Mouse (Mus musculus) heart, adult 2 months (tissue): Measurements from ENCODE around the gene Scfd2. TPM values are rescaled to one million over a fixed set of nuclear protein-coding genes. Genes with fewer than 3 reads are reported as not detected.

ENCODE experiments used
- DNase-seq, 2 experiments: peaks; one replicate each; pipeline ENCODE4 v3.0.0; 2021
- H3K27ac ChIP-seq: fragments of 200-600 bp; 2 replicates; pipeline ENCODE4 v1.8.1; 2022
- H3K27me3 ChIP-seq: fragments of 200-500 bp; 2 replicates; pipeline ENCODE4 v1.6.1; 2012; ENCODE audit warnings: mild to moderate bottlenecking, low read length, inconsistent platforms, mixed read lengths; ENCODE audit not compliant: control insufficient read depth, insufficient read depth
- H3K36me3 ChIP-seq: fragments of 200-500 bp; 2 replicates; pipeline ENCODE4 v1.6.1; 2012; ENCODE audit warnings: low read length, inconsistent platforms; ENCODE audit not compliant: control insufficient read depth, insufficient read depth
- H3K4me1 ChIP-seq: fragments of 200-500 bp; 2 replicates; pipeline ENCODE4 v1.6.1; 2011; ENCODE audit warnings: low read length; ENCODE audit not compliant: control insufficient read depth, insufficient read depth
- H3K4me3 ChIP-seq: fragments of 200-600 bp; 2 replicates; pipeline ENCODE4 v1.8.1; 2022
- H3K79me2 ChIP-seq: fragments of 200-500 bp; replicated peaks from 2 replicates; pipeline ENCODE4 v1.6.1; 2012; ENCODE audit warnings: mild to moderate bottlenecking, inconsistent platforms, low read length, moderate library complexity, mixed read lengths; ENCODE audit not compliant: control insufficient read depth, insufficient read depth
- H3K9ac ChIP-seq: fragments of 200-500 bp; 2 replicates; pipeline ENCODE4 v1.6.1; 2012; ENCODE audit warnings: low read depth, mild to moderate bottlenecking, control low read depth, inconsistent platforms, low read length, mixed read lengths
- CTCF ChIP-seq: fragments of 200-600 bp; IDR thresholded peaks from 2 replicates; pipeline ENCODE4 v1.8.1; 2022; ENCODE audit warnings: antibody characterized with exemption, mild to moderate bottlenecking, moderate library complexity
- EP300 ChIP-seq: fragments of 200-500 bp; IDR thresholded peaks from 2 replicates; pipeline ENCODE4 v1.6.1; 2011; ENCODE audit warnings: low read depth, low read length, control low read depth; ENCODE audit not compliant: insufficient read depth
- POLR2A ChIP-seq: fragments of 200-500 bp; IDR thresholded peaks from 2 replicates; pipeline ENCODE4 v1.6.1; 2011; ENCODE audit warnings: mild to moderate bottlenecking, low read depth, low read length, control low read depth; ENCODE audit not compliant: insufficient read depth
- WGBS: fragments of 180-500 bp; shearing (Covaris S2); methylation state at CpG from one replicate; pipeline ENCODE4 v1.1.7; 2018; 5-methylcytosine and 5-hydroxymethylcytosine counted together
- intact Hi-C: fragments of 180-260 bp; cut with DNase I; formaldehyde crosslinking; loops from one replicate; pipeline ENCODE4 v1.15.1; 2025
- polyA plus RNA-seq: library from polyadenylated mRNA; depleted of rRNA; stranded (reverse); fragments of >200 nt; gene quantifications from 2 replicates; pipeline ENCODE4 v1.2.3, GENCODE M21; 2012
- total RNA-seq, 2 experiments: library from RNA; stranded (reverse); gene quantifications; 2 replicates each; pipeline ENCODE4 v1.2.3; 2021

Scfd2 gene
- total and polyA plus RNA-seq, 3 experiments = 9.1 to 13.9 (median 11.9) TPM

GRCm38 (mm10) chr5:74420615-74421132 is 110.9 kb downstream of the Scfd2 start:
- WGBS = 62% methylated on average over 5 of the region's 5 CpGs
- Histone ChIP-seq H3K79me2 (no peaks in the 10 kb centered on the region), H3K9ac (no peak overlapping the region), H3K4me3 (no peak overlapping the region), H3K27me3 (no peaks in the 10 kb centered on the region), H3K36me3 (no peaks in the 10 kb centered on the region), H3K4me1 (no peaks in the 10 kb centered on the region), H3K27ac (no peak overlapping the region)
- no peak for DNase-seq
- intact Hi-C loops = no loop called here
- no peak for TF ChIP-seq EP300
- TF ChIP-seq POLR2A = no peak
- TF ChIP-seq CTCF = no peak

- intact Hi-C loops = no loop called here
- DNase-seq = no peak
- 99% methylated on average over 3 of the region's 3 CpGs for WGBS
- H3K9ac ChIP-seq = no peak overlapping the region
- H3K36me3 ChIP-seq = no peaks in the 10 kb centered on the region
- no peak overlapping the region for H3K4me3 ChIP-seq
- peak; percentile 25 for TF ChIP-seq CTCF
- TF ChIP-seq EP300 = no peak
- no peak for TF ChIP-seq POLR2A
- H3K79me2 ChIP-seq = no peaks in the 10 kb centered on the region
- H3K27ac ChIP-seq = no peak overlapping the region
- H3K4me1 ChIP-seq = no peaks in the 10 kb centered on the region
- H3K27me3 ChIP-seq = no peaks in the 10 kb centered on the region
Measured at GRCm38 (mm10) chr5:74412557-74412956, 119.0 kb downstream of the Scfd2 start.

GRCm38 (mm10) chr5:74404887-74405286 is 126.7 kb downstream of the Scfd2 start:
- intact Hi-C loops = no loop called here
- Histone ChIP-seq H3K36me3 (no peaks in the 10 kb centered on the region), H3K27me3 (no peaks in the 10 kb centered on the region), H3K79me2 (no peaks in the 10 kb centered on the region), H3K4me3 (no peak overlapping the region), H3K4me1 (no peaks in the 10 kb centered on the region; the same call in 1 of the 2 replicates), H3K27ac (no peak overlapping the region), H3K9ac (no peak overlapping the region)
- WGBS = 91% methylated on average over 4 of the region's 5 CpGs
- no peak for TF ChIP-seq POLR2A
- no peak for TF ChIP-seq CTCF
- no peak for DNase-seq

GRCm38 (mm10) chr5:74404083-74404482 is 127.5 kb downstream of the Scfd2 start:
- H3K9ac ChIP-seq = no peak overlapping the region
- DNase-seq = peak in 1 of 2 experiments; percentile 15
- no peaks in the 10 kb centered on the region for H3K27me3 ChIP-seq
- H3K4me3 ChIP-seq = no peak overlapping the region
- no peaks in the 10 kb centered on the region for H3K79me2 ChIP-seq
- H3K36me3 ChIP-seq = no peaks in the 10 kb centered on the region
- TF ChIP-seq EP300 (no peak), POLR2A (no peak), CTCF (no peak)
- no peak overlapping the region for H3K27ac ChIP-seq
- no peaks in the 10 kb centered on the region; the same call in 1 of the 2 replicates for H3K4me1 ChIP-seq
- intact Hi-C loops = no loop called here
- 65% methylated on average over 5 of the region's 5 CpGs for WGBS

GRCm38 (mm10) chr5:74402626-74403025 is 128.9 kb downstream of the Scfd2 start:
- Histone ChIP-seq H3K9ac (no peak overlapping the region), H3K27ac (no peak overlapping the region), H3K27me3 (no peaks in the 10 kb centered on the region), H3K36me3 (no peaks in the 10 kb centered on the region), H3K79me2 (no peaks in the 10 kb centered on the region), H3K4me3 (no peak overlapping the region), H3K4me1 (no peaks in the 10 kb centered on the region; the same call in 1 of the 2 replicates)
- WGBS = 58% methylated on average over 4 of the region's 4 CpGs
- intact Hi-C loops = no loop called here
- TF ChIP-seq CTCF = no peak
- TF ChIP-seq EP300 = no peak
- TF ChIP-seq POLR2A = no peak
- no peak for DNase-seq

GRCm38 (mm10) chr5:74391806-74392205 is 139.8 kb downstream of the Scfd2 start:
- DNase-seq = no peak
- no peaks in the 10 kb centered on the region for H3K79me2 ChIP-seq
- H3K27me3 ChIP-seq = no peaks in the 10 kb centered on the region
- WGBS = 71% methylated on average over 2 of the region's 2 CpGs
- no peak overlapping the region for H3K9ac ChIP-seq
- H3K4me1 ChIP-seq = peaks cover 3% of the 10 kb centered on the region
- peaks cover 3% of the 10 kb centered on the region; the same call in 1 of the 2 replicates for H3K36me3 ChIP-seq
- H3K4me3 ChIP-seq = no peak overlapping the region
- TF ChIP-seq CTCF = no peak
- TF ChIP-seq POLR2A = no peak
- no peak for TF ChIP-seq EP300
- no peak overlapping the region for H3K27ac ChIP-seq
- intact Hi-C loops = no loop called here
